Mouse (Mus musculus): ENCODE measurements around the gene Arpp21.

- no peak for TF ChIP-seq SRF (IDR thresholded peaks at IDR 0.05; ENCODE audit: control insufficient read depth, insufficient read length, low read depth)
- TF ChIP-seq CEBPB (IDR thresholded peaks at IDR 0.05; ENCODE audit: insufficient read depth, poor library complexity, severe bottlenecking), result no peak
- no peak for TF ChIP-seq POLR2A (IDR thresholded peaks at IDR 0.05; ENCODE audit: insufficient read length, low read depth)
- no peak for TF ChIP-seq TCF3 (IDR thresholded peaks at IDR 0.05; ENCODE audit: insufficient read length, low read depth)
- TF ChIP-seq USF1 (IDR thresholded peaks at IDR 0.05; ENCODE audit: low read depth), result no peak
- no peak for TF ChIP-seq MYOG (IDR thresholded peaks at IDR 0.05; ENCODE audit: control insufficient read depth in 1 of 3, insufficient read depth in 1 of 3, insufficient read length in 2 of 3, low read depth in 2 of 3)
- TF ChIP-seq MAX (IDR thresholded peaks at IDR 0.05; ENCODE audit: low read depth), result no peak
- TF ChIP-seq E2F4 (IDR thresholded peaks at IDR 0.05; ENCODE audit: insufficient read depth), result no peak
Measured at GRCm38 (mm10) chr9:112074872-112075271, 160.9 kb downstream of the Arpp21 start.
